Mouse (Mus musculus) lung, postnatal 0 days (tissue): Measurements from ENCODE around the gene Zfp784. TPM values are rescaled to one million over a fixed set of nuclear protein-coding genes. Genes with fewer than 3 reads are reported as not detected.
"Not testable (repeated sequence)": the region's sequence is repeated elsewhere in the genome, so short reads cannot be mapped to it uniquely, and the experiment has no call there.

Experiments used
- ATAC-seq: fragments of 200-750 bp; cut with Nextera tagmentation; 2 replicates; pipeline ENCODE4 v1.8.0; 2017; ENCODE audit warnings: moderate library complexity
- DNase-seq: peaks from one replicate; pipeline ENCODE4 v3.0.0-alpha.2; 2016; ENCODE audit warnings: low spot score
- H3K27ac ChIP-seq: fragments of 300-500 bp; sonication (generic); 2 replicates; pipeline ENCODE4 v1.5.1; 2014; ENCODE audit warnings: antibody characterized with exemption, mild to moderate bottlenecking, low read length, mixed read lengths
- H3K27me3 ChIP-seq: fragments of 300-500 bp; sonication (generic); replicated peaks from 2 replicates; pipeline ENCODE4 v1.6.1; 2014; ENCODE audit warnings: low read length, mixed read lengths; ENCODE audit not compliant: insufficient read depth
- H3K36me3 ChIP-seq: fragments of 300-500 bp; sonication (generic); 2 replicates; pipeline ENCODE4 v1.6.1; 2014; ENCODE audit warnings: low read length, mixed read lengths; ENCODE audit not compliant: insufficient read depth
- H3K4me1 ChIP-seq: fragments of 300-500 bp; sonication (generic); 2 replicates; pipeline ENCODE4 v1.6.1; 2014; ENCODE audit warnings: antibody characterized with exemption, low read depth, low read length, mixed read lengths; ENCODE audit not compliant: insufficient read depth
- H3K4me2 ChIP-seq: fragments of 300-500 bp; sonication (generic); replicated peaks from 2 replicates; pipeline ENCODE4 v1.6.1; 2014; ENCODE audit warnings: low read depth, mild to moderate bottlenecking, low read length, moderate library complexity, mixed read lengths
- H3K4me3 ChIP-seq: fragments of 300-500 bp; sonication (generic); 2 replicates; pipeline ENCODE4 v1.5.1; 2014; ENCODE audit warnings: low read depth, low read length
- H3K9ac ChIP-seq: fragments of 300-500 bp; sonication (generic); replicated peaks from 2 replicates; pipeline ENCODE4 v1.6.1; 2014; ENCODE audit warnings: low read depth, mild to moderate bottlenecking
- H3K9me3 ChIP-seq: fragments of 300-500 bp; sonication (generic); 2 replicates; pipeline ENCODE4 v1.6.1; 2016; ENCODE audit warnings: low read length, mixed read lengths
- CTCF ChIP-seq: IDR thresholded peaks from 2 replicates; pipeline ENCODE4 v1.5.1; 2016; ENCODE audit warnings: antibody characterized with exemption, mild to moderate bottlenecking
- EP300 ChIP-seq: IDR thresholded peaks from 2 replicates; pipeline ENCODE4 v1.6.1; 2016; ENCODE audit warnings: antibody characterized with exemption, mild to moderate bottlenecking, control low read depth
- WGBS: fragments of 180-500 bp; shearing (Covaris S2); extraction: QIAGEN DNeasy Blood & Tissue Kit; methylation state at CpG from one replicate; pipeline ENCODE4 v1.1.7; 2014; 5-methylcytosine and 5-hydroxymethylcytosine counted together
- polyA plus RNA-seq: library from polyadenylated mRNA; unstranded; fragments of >200 nt; fragmentation: Nextera tagmentation; extraction: Ambion mirVana; gene quantifications from 2 replicates; pipeline ENCODE4 v1.2.1, GENCODE M21; 2015

Zfp784 gene
- polyA plus RNA-seq, 1 experiment from 2014 or later: 7.7 TPM

GRCm38 (mm10) chr7:5081241-5081640, 43.0 kb upstream of the Zfp784 start:
- H3K27me3 ChIP-seq: no peaks in the 10 kb centered on the region
- peak overlapping the region; percentile 69; the same call in 1 of the 2 replicates for H3K4me3 ChIP-seq
- DNase-seq: no peak
- H3K9me3 ChIP-seq: no peaks in the 10 kb centered on the region
- TF ChIP-seq EP300: no peak
- no peak for TF ChIP-seq CTCF
- peaks cover 18% of the 10 kb centered on the region; the same call in 1 of the 2 replicates for H3K36me3 ChIP-seq
- H3K27ac ChIP-seq: no peak overlapping the region
- peak overlapping the region; percentile 70 for H3K4me2 ChIP-seq
- ATAC-seq: no peak
- H3K4me1 ChIP-seq: peaks cover 7% of the 10 kb centered on the region
- WGBS: 42% methylated on average over 6 of the region's 6 CpGs
- no peak overlapping the region for H3K9ac ChIP-seq

DNA sequence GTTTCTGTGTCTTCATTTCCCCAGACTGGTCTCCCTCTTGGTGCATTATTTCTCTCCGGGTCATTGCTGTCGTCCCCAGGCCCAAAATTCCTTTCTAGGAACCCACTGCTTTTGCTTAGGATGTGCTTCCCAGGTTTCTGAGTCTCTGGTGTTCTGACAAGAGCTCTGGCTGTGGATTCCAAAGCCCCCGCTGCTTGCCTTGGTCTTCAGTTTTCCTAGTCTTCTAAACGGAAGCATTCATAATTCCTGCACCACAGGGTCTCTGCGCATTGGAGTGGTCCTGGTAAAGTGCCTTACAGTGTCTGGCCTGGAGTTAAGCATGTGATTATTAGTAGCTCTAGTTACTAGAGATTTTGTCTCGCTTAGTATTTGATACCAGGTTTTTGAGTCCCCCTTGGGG, 42.6 kb upstream of the Zfp784 start:
- peaks cover 21% of the 10 kb centered on the region; the same call in 1 of the 2 replicates for H3K36me3 ChIP-seq
- no peak for DNase-seq
- H3K4me1 ChIP-seq: peaks cover 7% of the 10 kb centered on the region
- no peaks in the 10 kb centered on the region for H3K27me3 ChIP-seq
- H3K4me3 ChIP-seq: peak overlapping the region; percentile 69
- no peak for TF ChIP-seq EP300
- TF ChIP-seq CTCF: no peak
- ATAC-seq: no peak
- H3K27ac ChIP-seq: peak overlapping the region; percentile 90
- H3K9me3 ChIP-seq: no peaks in the 10 kb centered on the region
- H3K4me2 ChIP-seq: peak overlapping the region; percentile 70
- 7% methylated on average over 6 of the region's 6 CpGs for WGBS
- H3K9ac ChIP-seq: peak overlapping the region; percentile 79

- peaks cover 21% of the 10 kb centered on the region; the same call in 1 of the 2 replicates for H3K36me3 ChIP-seq
- H3K4me3 ChIP-seq: peak within 1 kb of the TSS; percentile 69
- ATAC-seq (peak; percentile 99), DNase-seq (peak; percentile 99)
- no peaks in the 10 kb centered on the region for H3K27me3 ChIP-seq
- H3K4me2 ChIP-seq: peak within 1 kb of the TSS; percentile 70
- peak within 1 kb of the TSS; percentile 90 for H3K27ac ChIP-seq
- H3K9me3 ChIP-seq: no peaks in the 10 kb centered on the region
- peaks cover 7% of the 10 kb centered on the region for H3K4me1 ChIP-seq
- H3K9ac ChIP-seq: peak within 1 kb of the TSS; percentile 79
- TF ChIP-seq EP300 (peak; percentile 22; the same call in 1 of the 2 replicates), CTCF (no peak)
- under 1% methylated on average over 43 of the region's 81 CpGs for WGBS
These were observed 41.9 kb upstream of the Zfp784 start, which contains the start of gene Epn1 for GRCm38 (mm10) chr7:5080010-5080751. Epn1 (plus strand) TSS chr7:5080235.

DNA sequence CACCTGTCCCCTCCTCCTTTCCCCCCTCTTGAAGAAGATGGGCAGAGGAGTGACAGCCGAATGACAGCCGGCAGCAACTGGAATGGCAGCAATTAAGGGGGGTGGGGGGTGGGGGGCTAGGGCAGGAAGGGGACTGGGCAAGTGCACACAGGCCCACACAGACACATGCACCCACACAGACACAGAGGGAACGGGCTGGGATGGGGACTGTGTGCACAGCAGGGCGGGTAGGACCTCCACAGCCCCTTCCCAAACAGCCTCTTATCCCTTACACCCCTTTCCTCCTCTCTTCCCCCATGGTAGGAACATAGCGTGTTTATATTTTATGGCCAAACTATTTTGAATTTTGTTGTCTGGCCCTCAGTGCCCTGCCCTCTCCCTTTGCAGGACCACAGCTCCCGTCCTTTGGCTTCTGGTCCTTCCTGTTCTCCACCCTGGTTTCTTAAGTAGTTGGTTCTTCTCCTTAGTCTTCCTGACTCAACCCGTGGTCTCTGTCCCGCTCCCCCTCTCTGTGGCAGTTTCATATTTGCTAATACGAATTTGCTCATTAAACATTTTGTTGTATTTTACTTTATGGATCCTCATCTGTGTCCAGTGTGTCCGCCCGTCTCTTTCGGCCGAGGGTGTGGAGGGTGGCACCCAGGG, 41.2 kb upstream of the Zfp784 start:
- H3K27ac ChIP-seq: peak overlapping the region; percentile 90
- H3K27me3 ChIP-seq, H3K9me3 ChIP-seq, H3K4me1 ChIP-seq, ATAC-seq, DNase-seq: not testable (repeated sequence)
- 22% methylated on average over 7 of the region's 13 CpGs for WGBS
- H3K9ac ChIP-seq: 0 out of 2 replicates have a peak overlapping the region, but pooled peaks have one; percentile 34
- H3K4me2 ChIP-seq: peak overlapping the region; percentile 70
- peak overlapping the region; percentile 69 for H3K4me3 ChIP-seq
- peaks cover 16% of the 10 kb centered on the region; the same call in 1 of the 2 replicates for H3K36me3 ChIP-seq

DNA sequence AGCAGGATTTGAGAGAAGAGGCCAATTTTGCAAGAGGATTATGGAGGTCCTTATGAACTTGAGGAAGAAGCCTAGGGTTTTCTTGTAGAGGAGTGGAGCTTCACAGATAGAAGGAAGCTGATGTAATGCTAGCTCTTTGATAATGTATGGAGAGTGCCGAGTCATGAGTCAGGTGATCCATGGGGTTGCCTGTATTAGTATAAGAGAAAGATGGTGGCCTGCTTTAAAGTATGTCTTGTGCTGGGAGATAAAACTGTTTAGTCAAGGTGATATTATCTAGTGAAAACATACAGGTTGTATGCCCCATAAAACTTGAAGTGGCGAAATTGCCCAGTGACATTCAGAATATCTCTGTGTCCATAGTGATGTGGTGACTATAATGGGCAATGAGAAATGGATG, 38.7 kb upstream of the Zfp784 start:
- Histone ChIP-seq H3K27ac (no peak overlapping the region), H3K4me3 (no peak overlapping the region), H3K9me3 (no peaks in the 10 kb centered on the region), H3K4me1 (peaks cover 7% of the 10 kb centered on the region), H3K4me2 (no peak overlapping the region), H3K9ac (no peak overlapping the region), H3K27me3 (no peaks in the 10 kb centered on the region), H3K36me3 (peaks cover 34% of the 10 kb centered on the region; the same call in 1 of the 2 replicates)
- no peak for DNase-seq
- no peak for TF ChIP-seq CTCF
- no peak for TF ChIP-seq EP300
- WGBS: 82% methylated on average over 2 of the region's 2 CpGs
- ATAC-seq: no peak

GRCm38 (mm10) chr7:5074984-5075383, 36.7 kb upstream of the Zfp784 start:
- Histone ChIP-seq H3K9me3 (no peaks in the 10 kb centered on the region), H3K4me2 (no peak overlapping the region), H3K4me1 (no peaks in the 10 kb centered on the region), H3K9ac (no peak overlapping the region), H3K36me3 (peaks cover 45% of the 10 kb centered on the region), H3K4me3 (no peak overlapping the region), H3K27ac (no peak overlapping the region), H3K27me3 (no peaks in the 10 kb centered on the region)
- no peak for DNase-seq
- no peak for ATAC-seq
- no peak for TF ChIP-seq EP300
- no peak for TF ChIP-seq CTCF
- 91% methylated on average over 5 of the region's 5 CpGs for WGBS
